Mouse (Mus musculus) embryonic fibroblast, embryonic 13.5 days (primary cell): ENCODE measurements around the gene 4930578G10Rik.
"Not testable (repeated sequence)": the region's sequence is repeated elsewhere in the genome, so short reads cannot be mapped to it uniquely, and the experiment has no call there.

Experiments used
- CTCF ChIP-seq: IDR thresholded peaks from 2 replicates; pipeline ENCODE4 v1.5.1; 2011; ENCODE audit warnings: mild to moderate bottlenecking, control low read depth, low read length, moderate library complexity, borderline replicate concordance; ENCODE audit not compliant: insufficient read depth
- POLR2A ChIP-seq: IDR thresholded peaks from 2 replicates; pipeline ENCODE4 v1.6.1; 2011; ENCODE audit warnings: low read depth, mild to moderate bottlenecking, control low read depth, low read length, moderate library complexity

- not testable (repeated sequence) for TF ChIP-seq CTCF, POLR2A
Measured at GRCm38 (mm10) chr4:42773893-42774292, 38.5 kb downstream of the 4930578G10Rik start, which contains the start of gene Ccl21a.
